Mouse (Mus musculus): ENCODE results near the gene Srpx2.
A peak's percentile ranks its signal among the peaks of the same experiment; 100 is the strongest.

Srpx2 gene

GRCm38 (mm10) chrX:133908261-133908660 lies at the start of gene Srpx2:
Gene Srpx2, plus strand, starts transcription at chrX:133908426.
- no peak for DNase-seq (ENCODE audit: low read depth, low spot score)

- no peak for DNase-seq (ENCODE audit: low read depth, low spot score)
These were observed 38.5 kb upstream of the Srpx2 start for GRCm38 (mm10) chrX:133869743-133870142.

- no peak for DNase-seq (ENCODE audit: low read depth, low spot score)
These were observed 20.9 kb upstream of the Srpx2 start for GRCm38 (mm10) chrX:133887308-133887707.

- DNase-seq (ENCODE audit: low read depth, low spot score) = no peak
These were observed 20.1 kb upstream of the Srpx2 start for GRCm38 (mm10) chrX:133888111-133888510.

- DNase-seq (ENCODE audit: low read depth, low spot score) = peak; percentile 47
These were observed 10.1 kb upstream of the Srpx2 start, which contains the start of gene Tspan6 for GRCm38 (mm10) chrX:133898014-133898542. Gene Tspan6, minus strand, starts transcription at chrX:133898429.

GRCm38 (mm10) chrX:133911397-133912103 lies 3.3 kb downstream of the Srpx2 start:
- no peak for DNase-seq (ENCODE audit: low read depth, low spot score)

GRCm38 (mm10) chrX:133913006-133913405 lies 4.8 kb downstream of the Srpx2 start:
- DNase-seq (ENCODE audit: low read depth, low spot score) = no peak

GRCm38 (mm10) chrX:133914219-133914618 lies 6.0 kb downstream of the Srpx2 start:
- DNase-seq (ENCODE audit: low read depth, low spot score) = no peak

GRCm38 (mm10) chrX:133921187-133921586 lies 13.0 kb downstream of the Srpx2 start:
- DNase-seq (ENCODE audit: low read depth, low spot score) = no peak

GRCm38 (mm10) chrX:133926760-133927159 lies 18.5 kb downstream of the Srpx2 start:
- DNase-seq (ENCODE audit: low read depth, low spot score) = no peak

- peak; percentile 24 for DNase-seq (ENCODE audit: low read depth, low spot score)
These were observed 23.2 kb downstream of the Srpx2 start for GRCm38 (mm10) chrX:133931302-133932013.

- DNase-seq (ENCODE audit: low read depth, low spot score) = no peak
These were observed 28.5 kb downstream of the Srpx2 start for GRCm38 (mm10) chrX:133936605-133937225.

GRCm38 (mm10) chrX:133939561-133939960 lies 31.3 kb downstream of the Srpx2 start:
- peak; percentile 61 for DNase-seq (ENCODE audit: low read depth, low spot score)

- peak; percentile 43 for DNase-seq (ENCODE audit: low read depth, low spot score)
These were observed 39.2 kb downstream of the Srpx2 start for GRCm38 (mm10) chrX:133947427-133947826.

GRCm38 (mm10) chrX:133954661-133955060 lies 46.4 kb downstream of the Srpx2 start:
- DNase-seq (ENCODE audit: low read depth, low spot score) = no peak

- no peak for DNase-seq (ENCODE audit: low read depth, low spot score)
These were observed 52.4 kb downstream of the Srpx2 start for GRCm38 (mm10) chrX:133960617-133961016.

- no peak for DNase-seq (ENCODE audit: low read depth, low spot score)
These were observed 56.4 kb downstream of the Srpx2 start for GRCm38 (mm10) chrX:133964615-133965014.

- DNase-seq (ENCODE audit: low read depth, low spot score) = no peak
These were observed 73.2 kb downstream of the Srpx2 start, which contains the start of gene Sytl4 for GRCm38 (mm10) chrX:133981231-133982002. Gene Sytl4, minus strand, starts transcription at chrX:133981812.
